Comparison of ENCODE assay signal across 31 mouse cellular contexts in the genomic region with DNA sequence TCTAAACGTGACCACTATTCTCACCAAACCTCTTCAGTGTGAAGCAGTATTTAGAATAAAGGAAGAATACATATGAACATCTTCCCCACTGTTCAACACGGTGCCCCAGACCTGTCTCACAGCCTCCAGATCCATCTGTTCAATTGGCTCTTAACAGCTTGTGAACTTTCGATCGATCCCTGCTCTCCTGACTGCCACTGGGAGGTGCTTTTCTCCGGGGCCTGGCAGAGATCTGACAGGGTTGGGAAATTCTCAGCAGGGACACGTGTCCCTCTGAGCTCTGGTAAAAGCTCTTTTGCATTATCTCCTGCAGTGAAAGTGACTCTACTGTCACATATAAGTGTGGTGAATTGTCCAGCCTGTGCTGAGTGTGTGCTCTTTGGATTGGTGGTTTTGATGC. TPM values are rescaled to one million over a fixed set of nuclear protein-coding genes. Genes with fewer than 3 reads are reported as not detected.
A peak's percentile ranks its signal among the peaks of the same experiment; 100 is the strongest.
DNase-seq lines count a peak whose midpoint lies in the region; ATAC-seq and TF ChIP-seq lines count a peak whose summit lies in the region.
"Had no signal": no experiment of that assay in that cellular context is flagged by ENCODE, and none has a peak within 500 bp of the region (broad histone marks: within the 10 kb centered on the region; RNA-seq: fewer than 3 reads in every experiment).

No protein-coding gene starts in this region.

- TF ChIP-seq POLR2A in liver, adult 2 months (IDR thresholded peaks at IDR 0.05; ENCODE audit: extremely low read depth, insufficient read depth, low read length): no peak
- no peak for TF ChIP-seq POLR2A in brain, embryonic 14.5 days (IDR thresholded peaks at IDR 0.05; ENCODE audit: borderline replicate concordance, extremely low read depth, insufficient read depth, insufficient read length, poor library complexity, severe bottlenecking)

- no peaks in the 10 kb centered on the region for H3K27me3 ChIP-seq in forebrain, embryonic 11.5 days (ENCODE audit: control insufficient read depth, insufficient read depth, low read length)
- H3K27me3 ChIP-seq in forebrain, embryonic 10.5 days (ENCODE audit: poor library complexity, severe bottlenecking): no peaks in the 10 kb centered on the region
- H3K27me3 ChIP-seq in liver, adult 2 months (ENCODE audit: control insufficient read depth, insufficient read depth, low read length): no peaks in the 10 kb centered on the region
- no peaks in the 10 kb centered on the region for H3K27me3 ChIP-seq in liver, embryonic 11.5 days (replicated peaks; ENCODE audit: control insufficient read depth, insufficient read depth, low read length)
- no peaks in the 10 kb centered on the region for H3K27me3 ChIP-seq in liver, postnatal 0 days (ENCODE audit: insufficient read depth, low read length)
- no peaks in the 10 kb centered on the region; the same call in 1 of the 2 replicates for H3K27me3 ChIP-seq in liver, embryonic 12.5 days (replicated peaks)
- H3K27me3 ChIP-seq: CH12.LX; embryonic facial prominence, embryonic 13.5 days; embryonic facial prominence, embryonic 15.5 days; forebrain, embryonic 12.5 days had no signal

- no peaks in the 10 kb centered on the region for H3K9me3 ChIP-seq in forebrain, embryonic 11.5 days (ENCODE audit: control insufficient read depth, low read length)
- H3K9me3 ChIP-seq in forebrain, embryonic 10.5 days: no peaks in the 10 kb centered on the region
- H3K9me3 ChIP-seq in liver, embryonic 11.5 days (ENCODE audit: control insufficient read depth, low read length): no peaks in the 10 kb centered on the region
- H3K9me3 ChIP-seq in liver, postnatal 0 days (ENCODE audit: low read length): no peaks in the 10 kb centered on the region
- H3K9me3 ChIP-seq in liver, embryonic 12.5 days (replicated peaks): no peaks in the 10 kb centered on the region
- H3K9me3 ChIP-seq: embryonic facial prominence, embryonic 13.5 days; embryonic facial prominence, embryonic 15.5 days; forebrain, embryonic 12.5 days had no signal

- no peak for TF ChIP-seq EP300 in liver, postnatal 0 days (IDR thresholded peaks at IDR 0.05; ENCODE audit: low read depth)

- no peaks in the 10 kb centered on the region for H3K79me2 ChIP-seq in liver, adult 2 months (ENCODE audit: control insufficient read depth, insufficient read depth, low read length)

- H3K9ac ChIP-seq in forebrain, embryonic 11.5 days (ENCODE audit: low read length): no peak overlapping the region
- H3K9ac ChIP-seq in liver, adult 2 months (ENCODE audit: low read depth, low read length): no peak overlapping the region
- H3K9ac ChIP-seq in liver, embryonic 11.5 days (ENCODE audit: low read depth, low read length): no peak overlapping the region
- H3K9ac ChIP-seq in liver, postnatal 0 days (replicated peaks): no peak overlapping the region
- no peak overlapping the region for H3K9ac ChIP-seq in liver, embryonic 12.5 days
- H3K9ac ChIP-seq: embryonic facial prominence, embryonic 13.5 days; embryonic facial prominence, embryonic 15.5 days; forebrain, embryonic 12.5 days had no signal

- peak; percentile 54 for TF ChIP-seq CTCF in liver, adult 2 months (IDR thresholded peaks at IDR 0.05; ENCODE audit: low read depth, low read length)
- peak; percentile 48 for TF ChIP-seq CTCF in liver, postnatal 0 days (IDR thresholded peaks at IDR 0.05; ENCODE audit: low read depth)
- TF ChIP-seq CTCF in brain, embryonic 14.5 days (IDR thresholded peaks at IDR 0.05; ENCODE audit: borderline replicate concordance, extremely low read depth, insufficient read depth, insufficient read length): no peak

- H3K4me2 ChIP-seq in forebrain, embryonic 11.5 days (ENCODE audit: low read depth, low read length, severe bottlenecking): no peak overlapping the region
- no peak overlapping the region for H3K4me2 ChIP-seq in liver, embryonic 11.5 days
- H3K4me2 ChIP-seq in liver, postnatal 0 days (ENCODE audit: low read depth, low read length): no peak overlapping the region
- no peak overlapping the region for H3K4me2 ChIP-seq in liver, embryonic 12.5 days
- H3K4me2 ChIP-seq: embryonic facial prominence, embryonic 13.5 days; embryonic facial prominence, embryonic 15.5 days; forebrain, embryonic 12.5 days had no signal

- no peak overlapping the region for H3K27ac ChIP-seq in forebrain, embryonic 11.5 days (ENCODE audit: low read depth, low read length)
- H3K27ac ChIP-seq in forebrain, embryonic 10.5 days: no peak overlapping the region
- no peak overlapping the region for H3K27ac ChIP-seq in liver, adult 2 months (replicated peaks; ENCODE audit: insufficient read depth, low read depth, low read length)
- H3K27ac ChIP-seq in liver, embryonic 11.5 days (ENCODE audit: low read depth, low read length): no peak overlapping the region
- no peak overlapping the region for H3K27ac ChIP-seq in liver, postnatal 0 days (ENCODE audit: low read depth)
- no peak overlapping the region for H3K27ac ChIP-seq in liver, embryonic 12.5 days
- H3K27ac ChIP-seq: embryonic facial prominence, embryonic 13.5 days; embryonic facial prominence, embryonic 15.5 days; forebrain, embryonic 12.5 days had no signal

- ATAC-seq in forebrain, embryonic 11.5 days (replicated peaks; ENCODE audit: low FRiP score): no peak
- no peak for ATAC-seq in liver, embryonic 11.5 days (replicated peaks; ENCODE audit: low FRiP score)
- ATAC-seq in liver, postnatal 0 days: peak; percentile 80
- no peak for ATAC-seq in liver, embryonic 12.5 days
- ATAC-seq: activated CD4-positive, CD25-positive, alpha-beta regulatory T cell, adult 4 months; CD4-positive, CD25-positive, alpha-beta regulatory T cell, adult 4 months; forebrain, embryonic 14.5 days; forebrain, embryonic 16.5 days; Patski had no signal

- H3K36me3 ChIP-seq in forebrain, embryonic 11.5 days (ENCODE audit: control insufficient read depth, insufficient read depth, low read length): no peaks in the 10 kb centered on the region
- H3K36me3 ChIP-seq in forebrain, embryonic 10.5 days (replicated peaks): no peaks in the 10 kb centered on the region
- no peaks in the 10 kb centered on the region for H3K36me3 ChIP-seq in liver, adult 2 months (ENCODE audit: control insufficient read depth, insufficient read depth, low read length)
- H3K36me3 ChIP-seq in liver, embryonic 11.5 days (ENCODE audit: control insufficient read depth, insufficient read depth, low read length): no peaks in the 10 kb centered on the region
- H3K36me3 ChIP-seq in liver, postnatal 0 days (replicated peaks; ENCODE audit: insufficient read depth, low read length): no peaks in the 10 kb centered on the region
- no peaks in the 10 kb centered on the region for H3K36me3 ChIP-seq in liver, embryonic 12.5 days
- H3K36me3 ChIP-seq: embryonic facial prominence, embryonic 13.5 days; embryonic facial prominence, embryonic 15.5 days; forebrain, embryonic 12.5 days; G1E had no signal

- no peak overlapping the region for H3K4me3 ChIP-seq in forebrain, embryonic 11.5 days (ENCODE audit: low read depth, low read length)
- no peak overlapping the region for H3K4me3 ChIP-seq in forebrain, embryonic 10.5 days
- no peak overlapping the region for H3K4me3 ChIP-seq in liver, adult 2 months (ENCODE audit: insufficient read depth, low read depth, low read length)
- no peak overlapping the region for H3K4me3 ChIP-seq in liver, embryonic 11.5 days (ENCODE audit: low read depth, low read length)
- no peak overlapping the region for H3K4me3 ChIP-seq in liver, postnatal 0 days (ENCODE audit: low read depth, low read length)
- no peak overlapping the region for H3K4me3 ChIP-seq in liver, embryonic 12.5 days
- H3K4me3 ChIP-seq: embryonic facial prominence, embryonic 13.5 days; embryonic facial prominence, embryonic 15.5 days; erythroblast, embryonic 14.5 days; forebrain, embryonic 12.5 days had no signal

- WGBS in forebrain, embryonic 11.5 days: 66% methylated on average over 6 of the region's 6 CpGs
- WGBS in forebrain, embryonic 10.5 days: 62% methylated on average over 6 of the region's 6 CpGs
- 18% methylated on average over 6 of the region's 6 CpGs for WGBS in liver, adult 2 months
- 51% methylated on average over 6 of the region's 6 CpGs for WGBS in liver, embryonic 11.5 days
- 31% methylated on average over 6 of the region's 6 CpGs for WGBS in liver, postnatal 0 days (ENCODE audit: insufficient replicate concordance)
- 41% methylated on average over 6 of the region's 6 CpGs for WGBS in liver, embryonic 12.5 days (ENCODE audit: insufficient replicate concordance)

- DNase-seq in forebrain, embryonic 11.5 days (ENCODE audit: low spot score): peak; percentile 22
- DNase-seq in forebrain, embryonic 10.5 days (ENCODE audit: extremely low spot score, low spot score): no peak
- peak; percentile 82 for DNase-seq in liver, adult 2 months (ENCODE audit: extremely low read depth, low read depth, low spot score)
- no peak for DNase-seq in liver, embryonic 11.5 days (ENCODE audit: low spot score)
- DNase-seq in liver, postnatal 0 days: peak; percentile 38
- DNase-seq in brain, embryonic 14.5 days (ENCODE audit: low read depth): peak; percentile 25
- DNase-seq: adrenal gland, adult 8-10 months; adrenal gland, postnatal 14 days; adrenal gland, postnatal 36 days; B cell, adult 2 months; cerebellum, adult 11 months; cerebellum, adult 18-20 months; cerebellum, adult 8-10 months; cerebellum, adult 9-11 months; cerebellum, postnatal 14 days; cerebellum, postnatal 36 days; embryo, embryonic 11 days had no signal

- H3K4me1 ChIP-seq in forebrain, embryonic 11.5 days (replicated peaks; ENCODE audit: control insufficient read depth, insufficient read depth, low read length): no peaks in the 10 kb centered on the region
- H3K4me1 ChIP-seq in forebrain, embryonic 10.5 days: no peaks in the 10 kb centered on the region
- H3K4me1 ChIP-seq in liver, adult 2 months (ENCODE audit: control insufficient read depth, insufficient read depth, low read length): peaks cover 1% of the 10 kb centered on the region; the same call in 1 of the 2 replicates
- no peaks in the 10 kb centered on the region for H3K4me1 ChIP-seq in liver, embryonic 11.5 days (replicated peaks; ENCODE audit: control insufficient read depth, insufficient read depth, low read length)
- H3K4me1 ChIP-seq in liver, postnatal 0 days (ENCODE audit: insufficient read depth): no peaks in the 10 kb centered on the region
- H3K4me1 ChIP-seq in liver, embryonic 12.5 days: no peaks in the 10 kb centered on the region
- H3K4me1 ChIP-seq: embryonic facial prominence, embryonic 13.5 days; embryonic facial prominence, embryonic 15.5 days; forebrain, embryonic 12.5 days had no signal

RNA-seq across cellular contexts. Expression of a gene that starts 57.6 kb away (rescaled TPM):
- polyA plus RNA-seq in forebrain, embryonic 11.5 days (2014; fragmentation: Nextera tagmentation; extraction: Ambion mirVana): 7.1 and 8.4 TPM in 2 replicates
- polyA plus RNA-seq in forebrain, embryonic 10.5 days (2016; fragmentation: Nextera tagmentation; extraction: Ambion mirVana): 5.4 and 6.3 TPM in 2 replicates
- total RNA-seq in liver, adult 2 months (2014; rRNA removed): not detected in 2 replicates
- polyA plus RNA-seq in liver, adult 2 months (2012; rRNA removed): not detected in 2 replicates
- 2.6 and 2.7 TPM in 2 replicates for polyA plus RNA-seq in liver, embryonic 11.5 days (2014; fragmentation: Nextera tagmentation; extraction: Ambion mirVana)
- polyA plus RNA-seq in liver, postnatal 0 days (2015; fragmentation: Nextera tagmentation; extraction: Ambion mirVana): not detected in 2 replicates
- 1.2 and 1.6 TPM in 2 replicates for polyA plus RNA-seq in liver, embryonic 12.5 days (2016; fragmentation: Nextera tagmentation; extraction: Ambion mirVana)
- 4.5 and 8.4 TPM in 2 replicates for polyA plus RNA-seq in brain, embryonic 14.5 days (2012; rRNA removed)
- total RNA-seq: adrenal gland, adult 18-20 months; adrenal gland, postnatal 14 days; CH12.LX; common myeloid progenitor, adult 5-6 weeks had no signal
- polyA plus RNA-seq: activated CD4-positive, CD25-positive, alpha-beta regulatory T cell, adult 4 months; CD4-positive, CD25-positive, alpha-beta regulatory T cell, adult 4 months; erythroblast, embryonic 14.5 days; G1E had no signal

Comparison
In these comparisons a context has a peak if more than half of its experiments do, and no peak if none do; other contexts are left out.
1. DNase-seq: peak in forebrain, embryonic 11.5 days (single experiment), liver, adult 2 months (single experiment), liver, postnatal 0 days (single experiment) and brain, embryonic 14.5 days (single experiment); none in forebrain, embryonic 10.5 days (single experiment) and liver, embryonic 11.5 days (single experiment).